Mouse (Mus musculus) layer of hippocampus, adult 2 months (tissue): ENCODE measurements around the gene 1110065P20Rik. TPM values are rescaled to one million over a fixed set of nuclear protein-coding genes. Genes with fewer than 3 reads are reported as not detected.

ENCODE experiments used
- DNase-seq, 2 experiments: peaks; one replicate each; pipeline ENCODE4 v3.0.0; 2022; ENCODE audit warnings: low spot score in 2 of 2
- H3K27ac ChIP-seq: fragments of 200-600 bp; 2 replicates; pipeline ENCODE4 v1.8.1; 2022
- H3K4me3 ChIP-seq: fragments of 200-600 bp; 2 replicates; pipeline ENCODE4 v1.8.1; 2022; ENCODE audit warnings: mild to moderate bottlenecking
- CTCF ChIP-seq: fragments of 200-600 bp; conservative IDR thresholded peaks from 2 replicates; pipeline ENCODE4 v1.8.1; 2022; ENCODE audit warnings: antibody characterized with exemption, mild to moderate bottlenecking, moderate library complexity
- total RNA-seq, 2 experiments: library from RNA; stranded (reverse); gene quantifications; 2 replicates each; pipeline ENCODE4 v1.2.3; 2021

Gene 1110065P20Rik
- total RNA-seq, 2 experiments from 2014 or later, result 72.0 to 94.5 TPM

DNA sequence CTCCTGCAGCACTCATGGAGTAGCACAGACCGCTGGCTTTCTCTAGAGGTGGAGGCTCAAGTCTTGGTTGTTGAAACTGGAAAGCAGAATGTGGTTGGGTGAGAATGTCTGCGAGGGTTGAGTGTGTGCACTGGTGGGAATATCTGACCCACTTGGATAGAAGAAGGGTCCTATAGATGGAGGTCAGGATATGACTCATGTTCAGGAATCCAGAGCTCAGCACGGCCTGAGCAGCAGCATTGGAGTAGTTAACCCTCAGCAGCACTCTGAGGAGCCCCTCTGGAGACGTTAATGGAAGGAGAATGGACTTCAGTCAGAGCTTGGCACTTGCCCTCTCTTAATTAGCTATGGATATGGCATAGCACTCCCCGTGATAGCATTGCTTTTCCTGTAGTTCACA is 21.3 kb downstream of the 1110065P20Rik start:
- no peak overlapping the region for H3K27ac ChIP-seq
- no peak for TF ChIP-seq CTCF
- no peak for DNase-seq
- no peak overlapping the region for H3K4me3 ChIP-seq

DNA sequence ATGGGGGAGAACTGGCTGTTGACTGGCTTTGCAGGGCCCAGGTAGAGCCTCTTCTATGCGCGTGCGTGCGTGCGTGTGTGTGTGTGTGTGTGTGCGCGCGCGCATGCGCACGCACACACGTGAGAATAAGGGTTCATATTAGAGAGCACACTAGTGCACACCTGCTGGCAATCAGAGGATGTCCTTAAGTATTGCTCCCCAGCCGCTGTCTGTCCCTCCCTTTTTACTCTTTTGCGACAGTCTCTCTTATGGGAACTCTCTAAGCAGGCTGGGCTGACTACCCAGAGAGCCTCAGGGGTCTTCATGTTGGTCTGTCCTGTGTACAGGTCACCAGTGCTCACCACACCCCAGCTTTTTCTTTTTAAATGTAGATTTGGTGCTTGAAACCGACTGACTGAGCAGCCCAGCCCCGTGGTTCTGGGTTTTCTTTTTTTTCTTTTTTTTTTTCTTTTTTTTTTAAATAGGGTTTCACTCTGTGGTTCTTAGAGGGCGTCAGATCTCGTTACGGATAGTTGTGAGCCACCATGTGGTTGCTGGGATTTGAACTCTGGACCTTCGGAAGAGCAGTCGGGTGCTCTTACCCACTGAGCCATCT is 25.5 kb downstream of the 1110065P20Rik start:
- no peak overlapping the region for H3K27ac ChIP-seq
- DNase-seq, result no peak
- H3K4me3 ChIP-seq, result no peak overlapping the region
- no peak for TF ChIP-seq CTCF

DNA sequence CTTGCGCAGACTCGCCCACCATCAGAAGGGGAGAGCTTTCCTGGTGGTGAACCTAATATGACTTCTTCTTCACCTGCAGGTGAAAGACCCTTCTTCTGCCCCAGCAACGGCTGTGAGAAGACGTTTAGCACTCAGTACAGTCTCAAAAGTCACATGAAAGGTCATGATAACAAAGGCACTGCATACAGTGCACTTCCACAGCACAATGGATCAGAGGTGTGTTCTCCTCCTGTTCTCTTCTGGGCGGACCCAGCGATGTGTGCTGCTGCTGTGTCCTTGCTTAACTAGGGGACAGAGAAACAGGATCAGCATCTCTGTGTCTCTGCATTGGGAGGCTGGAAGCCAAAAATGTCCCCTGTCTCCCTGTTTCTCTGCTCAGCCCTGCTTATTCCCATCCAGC is 26.0 kb downstream of the 1110065P20Rik start:
- TF ChIP-seq CTCF, result no peak
- no peak overlapping the region for H3K27ac ChIP-seq
- no peak overlapping the region for H3K4me3 ChIP-seq
- DNase-seq, result no peak

- Histone ChIP-seq H3K27ac (no peak overlapping the region), H3K4me3 (no peak overlapping the region)
- no peak for TF ChIP-seq CTCF
- DNase-seq, result no peak
These were observed 32.2 kb downstream of the 1110065P20Rik start for GRCm38 (mm10) chr4:124818832-124819231.

- peak in 1 of 2 experiments; percentile 13 for DNase-seq
- H3K27ac ChIP-seq, result peak overlapping the region; percentile 29; the same call in 1 of the 2 replicates
- H3K4me3 ChIP-seq, result no peak overlapping the region
- TF ChIP-seq CTCF, result no peak
These were observed 33.2 kb downstream of the 1110065P20Rik start for GRCm38 (mm10) chr4:124817803-124818202.

DNA sequence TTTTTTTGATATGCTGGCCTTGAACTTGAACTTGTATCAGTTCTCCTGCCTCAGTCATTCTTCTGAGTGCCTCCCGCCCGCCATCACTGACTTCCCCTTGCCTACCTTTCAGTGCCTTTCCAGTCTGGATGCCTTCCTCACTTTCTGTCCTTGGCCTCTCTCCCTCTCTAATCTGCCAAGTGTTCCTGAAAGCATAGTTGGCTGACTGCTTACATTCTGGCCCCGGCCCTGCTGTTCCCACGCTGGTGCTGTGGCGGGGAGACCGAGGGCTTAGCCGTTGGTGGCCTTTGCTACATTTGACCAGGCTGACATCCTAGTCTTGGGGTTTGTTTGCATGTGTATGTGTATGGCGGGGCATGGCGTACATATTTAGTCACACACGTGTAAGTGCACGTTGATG is 35.1 kb downstream of the 1110065P20Rik start:
- no peak for DNase-seq
- no peak for TF ChIP-seq CTCF
- Histone ChIP-seq H3K4me3 (no peak overlapping the region), H3K27ac (no peak overlapping the region)

GRCm38 (mm10) chr4:124811347-124811975 is 39.5 kb downstream of the 1110065P20Rik start:
- Histone ChIP-seq H3K4me3 (no peak overlapping the region; the same call in 1 of the 2 replicates), H3K27ac (peak overlapping the region; percentile 77)
- peak; percentile 55 to 71 for DNase-seq
- peak; percentile 18 for TF ChIP-seq CTCF

GRCm38 (mm10) chr4:124810056-124810455 is 40.9 kb downstream of the 1110065P20Rik start:
- H3K27ac ChIP-seq, result 0 out of 2 replicates have a peak overlapping the region, but pooled peaks have one; percentile 23
- TF ChIP-seq CTCF, result no peak
- H3K4me3 ChIP-seq, result no peak overlapping the region
- DNase-seq, result no peak

DNA sequence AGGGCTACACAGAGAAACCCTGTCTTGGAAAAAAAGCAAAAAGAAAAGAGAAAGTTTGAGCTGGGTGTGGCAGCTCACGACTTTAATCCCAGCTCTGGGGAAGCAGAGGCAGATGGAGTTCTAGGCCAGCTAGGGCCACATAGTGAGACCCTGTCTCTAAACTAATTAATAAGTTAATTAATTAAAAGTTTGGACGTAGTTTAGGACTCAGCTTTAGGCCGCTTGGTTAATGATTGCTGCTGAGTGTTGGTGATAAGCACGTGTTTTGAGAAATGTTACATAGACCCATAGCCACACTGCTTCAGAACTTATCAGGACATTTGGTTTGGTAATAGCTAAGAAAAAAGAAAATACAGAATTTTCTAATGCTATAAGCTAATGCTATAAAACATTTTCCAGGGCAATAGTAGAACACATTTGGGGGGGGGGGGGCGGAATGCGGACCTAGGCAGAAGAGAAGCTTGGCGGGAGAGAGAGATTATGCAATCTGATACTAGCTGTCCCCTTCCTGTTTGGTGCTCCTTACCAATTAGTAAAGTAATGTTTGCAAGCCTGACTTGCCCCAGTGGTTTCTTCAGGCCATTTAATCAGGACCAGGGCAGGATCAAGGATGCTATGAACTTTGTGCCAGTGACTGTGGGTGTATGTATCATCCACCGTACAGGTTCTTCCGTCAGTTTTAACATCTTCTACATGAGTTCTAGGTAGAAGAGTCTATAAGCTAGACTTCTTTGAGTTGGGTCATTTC is 41.7 kb downstream of the 1110065P20Rik start:
- TF ChIP-seq CTCF, result no peak

DNA sequence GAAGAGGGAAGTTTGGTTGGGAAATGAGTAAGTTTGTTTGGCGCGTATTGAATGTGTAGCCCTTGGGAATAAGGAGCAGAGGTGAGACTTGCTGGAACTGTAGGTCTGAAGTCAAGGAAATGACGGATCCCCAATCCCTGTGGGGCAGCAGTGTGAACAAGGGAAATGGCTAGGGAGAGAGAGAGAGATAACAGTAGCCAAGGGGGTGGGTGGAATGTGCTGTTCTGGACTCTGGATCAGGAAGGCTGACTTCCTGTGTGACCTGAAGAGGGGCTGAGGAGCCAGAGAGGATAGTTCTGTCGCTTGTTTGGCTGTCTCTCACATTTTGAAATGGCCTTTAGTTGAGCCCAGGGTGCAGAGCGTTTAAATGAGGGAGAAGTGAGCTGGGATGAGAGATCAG is 42.5 kb downstream of the 1110065P20Rik start:
- DNase-seq, result no peak
- Histone ChIP-seq H3K4me3 (no peak overlapping the region), H3K27ac (no peak overlapping the region)
- TF ChIP-seq CTCF, result no peak

More for the DNA sequence above, 41.7 kb downstream of the 1110065P20Rik start:
- Histone ChIP-seq H3K27ac (0 out of 2 replicates have a peak overlapping the region, but pooled peaks have one; percentile 23), H3K4me3 (no peak overlapping the region)
- no peak for DNase-seq

DNA sequence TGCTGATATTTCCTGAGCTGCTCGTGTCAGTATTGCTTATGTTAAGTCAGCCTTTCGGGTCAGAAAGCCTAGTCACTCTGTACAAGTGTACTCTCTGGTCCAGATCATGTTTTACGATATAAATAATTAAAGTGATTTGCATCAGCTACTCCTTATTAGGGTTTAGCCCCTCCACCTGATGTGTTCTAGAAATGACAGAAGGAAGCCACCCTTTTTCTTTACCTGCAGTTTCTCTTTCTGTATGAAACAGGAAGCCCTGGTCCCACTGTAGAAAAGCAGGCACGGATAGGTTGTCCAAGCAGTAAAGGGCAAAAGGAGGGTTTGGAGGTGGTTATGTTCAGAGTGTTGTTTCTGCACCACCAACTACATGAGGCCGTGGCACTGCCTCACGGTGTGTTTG is 47.6 kb downstream of the 1110065P20Rik start:
- no peak for DNase-seq
- no peak for TF ChIP-seq CTCF

GRCm38 (mm10) chr4:124802309-124803260 is 48.4 kb downstream of the 1110065P20Rik start:
- TF ChIP-seq CTCF, result no peak
- DNase-seq, result peak; percentile 97 to 98

More for the DNA sequence above, 47.6 kb downstream of the 1110065P20Rik start:
- H3K27ac ChIP-seq, result no peak overlapping the region
- peak overlapping the region; percentile 99 for H3K4me3 ChIP-seq

More at GRCm38 (mm10) chr4:124802309-124803260, 48.4 kb downstream of the 1110065P20Rik start:
- peak overlapping the region; percentile 99 for H3K4me3 ChIP-seq
- H3K27ac ChIP-seq, result peak overlapping the region; percentile 97
